Mouse (Mus musculus) spleen, adult 2 months (tissue): ENCODE results near the gene Hao2.

Experiments
- CTCF ChIP-seq: fragments of 200-500 bp; IDR thresholded peaks from 2 replicates; pipeline ENCODE4 v1.5.1; 2011; ENCODE audit warnings: mild to moderate bottlenecking, inconsistent platforms; ENCODE audit not compliant: insufficient read depth, insufficient read length, insufficient replicate concordance; ENCODE audit errors: extremely low read depth
- POLR2A ChIP-seq: fragments of 200-500 bp; IDR thresholded peaks from 2 replicates; pipeline ENCODE4 v1.6.1; 2011; ENCODE audit warnings: low read depth, low read length, inconsistent platforms

- TF ChIP-seq POLR2A = no peak
- TF ChIP-seq CTCF = no peak
These were observed 39.4 kb downstream of the Hao2 start for GRCm38 (mm10) chr3:98853685-98854084.
